Mouse (Mus musculus) mouse trophoblast stem cell (cell line): ENCODE measurements around the gene Vmp1.

Experiments used
- in situ Hi-C, 2 experiments: fragments of 300-500 bp; cut with MseI, MboI; formaldehyde crosslinking; loops; 2 replicates in 1 of 2; 3 replicates in 1 of 2; pipeline ENCODE4 v1.15.1; 2025

Gene Vmp1

GRCm38 (mm10) chr11:86637697-86638096 is 45.9 kb downstream of the Vmp1 start:
- in situ Hi-C loops: no loop called here

GRCm38 (mm10) chr11:86634396-86634795 is 49.2 kb downstream of the Vmp1 start:
- in situ Hi-C loops: no loop called here

- in situ Hi-C loops: no loop called here
Observed at GRCm38 (mm10) chr11:86629941-86630340, 53.7 kb downstream of the Vmp1 start.

- in situ Hi-C loops: no loop called here
Observed at GRCm38 (mm10) chr11:86629445-86629844, 54.2 kb downstream of the Vmp1 start.

- in situ Hi-C loops: no loop called here
Observed at GRCm38 (mm10) chr11:86628448-86628847, 55.2 kb downstream of the Vmp1 start.

GRCm38 (mm10) chr11:86627649-86628048 is 56.0 kb downstream of the Vmp1 start:
- in situ Hi-C loops: no loop called here

- in situ Hi-C loops: no loop called here
Observed at GRCm38 (mm10) chr11:86626714-86627113, 56.9 kb downstream of the Vmp1 start.

GRCm38 (mm10) chr11:86624237-86624941 is 59.2 kb downstream of the Vmp1 start:
- in situ Hi-C loops: no loop called here

- in situ Hi-C loops: no loop called here
Observed at GRCm38 (mm10) chr11:86623402-86624010, 60.1 kb downstream of the Vmp1 start.

GRCm38 (mm10) chr11:86622191-86622912 is 61.3 kb downstream of the Vmp1 start:
- in situ Hi-C loops: no loop called here

GRCm38 (mm10) chr11:86621139-86621538 is 62.5 kb downstream of the Vmp1 start:
- in situ Hi-C loops: no loop called here

GRCm38 (mm10) chr11:86618548-86619335 is 64.9 kb downstream of the Vmp1 start:
- in situ Hi-C loops: no loop called here

GRCm38 (mm10) chr11:86614607-86615006 is 69.0 kb downstream of the Vmp1 start:
- in situ Hi-C loops: no loop called here

- in situ Hi-C loops: no loop called here
Observed at GRCm38 (mm10) chr11:86614056-86614530, 69.5 kb downstream of the Vmp1 start.

GRCm38 (mm10) chr11:86611991-86612390 is 71.6 kb downstream of the Vmp1 start:
- in situ Hi-C loops: no loop called here

GRCm38 (mm10) chr11:86610239-86610638 is 73.4 kb downstream of the Vmp1 start:
- in situ Hi-C loops: no loop called here

GRCm38 (mm10) chr11:86607808-86608350 is 75.8 kb downstream of the Vmp1 start:
- in situ Hi-C loops: no loop called here

GRCm38 (mm10) chr11:86606621-86607339 is 76.9 kb downstream of the Vmp1 start:
- in situ Hi-C loops: no loop called here

- in situ Hi-C loops: no loop called here
Observed at GRCm38 (mm10) chr11:86604732-86605520, 78.7 kb downstream of the Vmp1 start.

GRCm38 (mm10) chr11:86604289-86604688 is 79.3 kb downstream of the Vmp1 start:
- in situ Hi-C loops: no loop called here
